9 mouse cellular contexts compared by ENCODE assay signal in genomic region chr13:30888480-30888879, GRCm38 (mm10). TPM values are rescaled to one million over a fixed set of nuclear protein-coding genes. Genes with fewer than 3 reads are reported as not detected.
DNase-seq lines count a peak whose midpoint lies in the region; ATAC-seq and TF ChIP-seq lines count a peak whose summit lies in the region.
"Had no signal": no experiment of that assay in that cellular context is flagged by ENCODE, and none has a peak within 500 bp of the region (broad histone marks: within the 10 kb centered on the region; RNA-seq: fewer than 3 reads in every experiment).

No protein-coding gene starts in this region.

- H3K9me3 ChIP-seq in intestine, embryonic 14.5 days (ENCODE audit: control insufficient read depth, low read length) = no peaks in the 10 kb centered on the region
- H3K9me3 ChIP-seq in intestine, embryonic 15.5 days = no peaks in the 10 kb centered on the region
- no peaks in the 10 kb centered on the region for H3K9me3 ChIP-seq in hindbrain, embryonic 16.5 days (ENCODE audit: control insufficient read depth, low read length)
- H3K9me3 ChIP-seq in stomach, postnatal 0 days (ENCODE audit: control insufficient read depth, low read length) = no peaks in the 10 kb centered on the region
- H3K9me3 ChIP-seq: embryonic facial prominence, embryonic 12.5 days had no signal

- TF ChIP-seq EP300 in stomach, postnatal 0 days (optimal IDR thresholded peaks at IDR 0.05) = no peak

- ATAC-seq in intestine, embryonic 14.5 days (replicated peaks; ENCODE audit: low FRiP score, low TSS enrichment, low read depth) = no peak
- ATAC-seq in intestine, embryonic 15.5 days = no peak
- ATAC-seq in hindbrain, embryonic 16.5 days = peak; percentile 72; the same call in 1 of the 2 replicates
- peak; percentile 70; the same call in 1 of the 2 replicates for ATAC-seq in monocyte, adult 5-6 weeks (replicated peaks; ENCODE audit: insufficient number of reproducible peaks, low FRiP score, low TSS enrichment, poor library complexity, severe bottlenecking)
- no peak for ATAC-seq in stomach, postnatal 0 days (ENCODE audit: low FRiP score, low TSS enrichment)

- no peaks in the 10 kb centered on the region for H3K27me3 ChIP-seq in intestine, embryonic 14.5 days (replicated peaks; ENCODE audit: control insufficient read depth, insufficient read depth, low read length)
- H3K27me3 ChIP-seq in intestine, embryonic 15.5 days (replicated peaks) = no peaks in the 10 kb centered on the region
- no peaks in the 10 kb centered on the region for H3K27me3 ChIP-seq in hindbrain, embryonic 16.5 days (replicated peaks; ENCODE audit: control insufficient read depth, insufficient read depth, low read length)
- no peaks in the 10 kb centered on the region for H3K27me3 ChIP-seq in stomach, postnatal 0 days (ENCODE audit: control insufficient read depth, insufficient read depth, low read length)
- H3K27me3 ChIP-seq: embryonic facial prominence, embryonic 12.5 days had no signal

- H3K4me3 ChIP-seq in intestine, embryonic 14.5 days (ENCODE audit: low read depth, low read length) = no peak overlapping the region
- no peak overlapping the region for H3K4me3 ChIP-seq in intestine, embryonic 15.5 days (replicated peaks)
- H3K4me3 ChIP-seq in hindbrain, embryonic 16.5 days (ENCODE audit: low read length) = no peak overlapping the region
- H3K4me3 ChIP-seq in stomach, postnatal 0 days (ENCODE audit: low read depth, low read length) = no peak overlapping the region
- H3K4me3 ChIP-seq: embryonic facial prominence, embryonic 12.5 days had no signal

- no peak overlapping the region for H3K27ac ChIP-seq in intestine, embryonic 14.5 days (ENCODE audit: low read depth)
- no peak overlapping the region for H3K27ac ChIP-seq in intestine, embryonic 15.5 days
- no peak overlapping the region for H3K27ac ChIP-seq in hindbrain, embryonic 16.5 days (ENCODE audit: low read depth, low read length)
- H3K27ac ChIP-seq in stomach, postnatal 0 days (replicated peaks) = no peak overlapping the region
- H3K27ac ChIP-seq: embryonic facial prominence, embryonic 12.5 days had no signal

- intact Hi-C loops in left cerebral cortex, postnatal 14 days (cut with DNase I) = loop anchor here (10.0 kb wide), 1 partner anchor 766 kb away; no protein-coding TSS in a partner anchor

- H3K4me2 ChIP-seq in intestine, embryonic 14.5 days (ENCODE audit: low read length) = no peak overlapping the region
- no peak overlapping the region for H3K4me2 ChIP-seq in intestine, embryonic 15.5 days (replicated peaks)
- H3K4me2 ChIP-seq in hindbrain, embryonic 16.5 days (ENCODE audit: low read length) = no peak overlapping the region
- H3K4me2 ChIP-seq in stomach, postnatal 0 days (replicated peaks; ENCODE audit: low read depth) = no peak overlapping the region
- H3K4me2 ChIP-seq: embryonic facial prominence, embryonic 12.5 days had no signal

- H3K4me1 ChIP-seq in intestine, embryonic 14.5 days (replicated peaks; ENCODE audit: control insufficient read depth, insufficient read depth, low read length) = no peaks in the 10 kb centered on the region
- no peaks in the 10 kb centered on the region for H3K4me1 ChIP-seq in intestine, embryonic 15.5 days (replicated peaks)
- no peaks in the 10 kb centered on the region for H3K4me1 ChIP-seq in hindbrain, embryonic 16.5 days (ENCODE audit: control insufficient read depth, insufficient read depth, low read depth, low read length)
- no peaks in the 10 kb centered on the region for H3K4me1 ChIP-seq in stomach, postnatal 0 days (replicated peaks; ENCODE audit: control insufficient read depth, insufficient read depth)
- H3K4me1 ChIP-seq: embryonic facial prominence, embryonic 12.5 days had no signal

- H3K36me3 ChIP-seq in intestine, embryonic 14.5 days (ENCODE audit: control insufficient read depth, insufficient read depth, low read length) = 0 out of 2 replicates have a peak, but pooled peaks cover 10% of the 10 kb centered on the region
- H3K36me3 ChIP-seq in intestine, embryonic 15.5 days = 0 out of 2 replicates have a peak, but pooled peaks cover 4% of the 10 kb centered on the region
- peaks cover 7% of the 10 kb centered on the region; the same call in 1 of the 2 replicates for H3K36me3 ChIP-seq in hindbrain, embryonic 16.5 days (ENCODE audit: control insufficient read depth, insufficient read depth, low read length)
- peaks cover 2% of the 10 kb centered on the region; the same call in 1 of the 2 replicates for H3K36me3 ChIP-seq in stomach, postnatal 0 days (ENCODE audit: control insufficient read depth, insufficient read depth, low read length)

- DNase-seq in intestine, embryonic 14.5 days (ENCODE audit: low spot score) = peak; percentile 80
- DNase-seq in c-Kit-negative CD71-positive TER-119-positive erythroid progenitor cells, embryonic 14.5 days (ENCODE audit: low read depth, low spot score) = peak; percentile 51
- DNase-seq in fibroblast of lung, adult 2 months (ENCODE audit: low read depth) = peak; percentile 26
- peak; percentile 69 to 77 for DNase-seq in left cerebral cortex, postnatal 14 days (ENCODE audit: low spot score in 2 of 2)
- peak; percentile 79 for DNase-seq in stomach, postnatal 0 days (ENCODE audit: low spot score)

- peak; percentile 94 for TF ChIP-seq CTCF in stomach, postnatal 0 days (IDR thresholded peaks at IDR 0.05; ENCODE audit: low read depth)

- 20% methylated on average over 3 of the region's 3 CpGs for WGBS in intestine, embryonic 14.5 days
- 16% methylated on average over 3 of the region's 3 CpGs for WGBS in intestine, embryonic 15.5 days
- WGBS in hindbrain, embryonic 16.5 days = 9% methylated on average over 3 of the region's 3 CpGs
- 18% methylated on average over 3 of the region's 3 CpGs for WGBS in stomach, postnatal 0 days

- H3K9ac ChIP-seq in intestine, embryonic 14.5 days (ENCODE audit: low read length) = no peak overlapping the region
- H3K9ac ChIP-seq in intestine, embryonic 15.5 days = no peak overlapping the region
- no peak overlapping the region for H3K9ac ChIP-seq in hindbrain, embryonic 16.5 days (ENCODE audit: low read depth, low read length)
- H3K9ac ChIP-seq in stomach, postnatal 0 days (ENCODE audit: low read length) = no peak overlapping the region
- H3K9ac ChIP-seq: embryonic facial prominence, embryonic 12.5 days had no signal

RNA-seq across cellular contexts. Expression of gene Hus1b, which starts 59.1 kb away (rescaled TPM):
- 0.15 TPM in 1 of 2 replicates, not detected in the other for polyA plus RNA-seq in intestine, embryonic 14.5 days (2014; fragmentation: Nextera tagmentation; extraction: Ambion mirVana)
- not detected in 2 replicates for polyA plus RNA-seq in intestine, embryonic 15.5 days (2015; fragmentation: Nextera tagmentation; extraction: Ambion mirVana)
- not detected in 2 replicates for polyA plus RNA-seq in hindbrain, embryonic 16.5 days (2015; fragmentation: Nextera tagmentation; extraction: Ambion mirVana)
- under 1 TPM; 0.47 to 0.59 TPM for total RNA-seq in left cerebral cortex, postnatal 14 days (2021)
- total RNA-seq in monocyte, adult 5-6 weeks (2017) = 3.5 to 7.2 TPM (median 4.6 TPM) in 3 replicates
- not detected in 2 replicates for polyA plus RNA-seq in stomach, postnatal 0 days (2015; fragmentation: Nextera tagmentation; extraction: Ambion mirVana)

Comparison
In these comparisons a context has a peak if more than half of its experiments do, and no peak if none do; other contexts are left out.
1. ATAC-seq: peak in hindbrain, embryonic 16.5 days (single experiment) and monocyte, adult 5-6 weeks (single experiment); none in intestine, embryonic 14.5 days (single experiment), intestine, embryonic 15.5 days (single experiment) and stomach, postnatal 0 days (single experiment).
2. DNase-seq: peak in every context shown above with its lines; median percentile 80 in intestine, embryonic 14.5 days; 79 in stomach, postnatal 0 days; 73 in left cerebral cortex, postnatal 14 days; 51 in c-Kit-negative CD71-positive TER-119-positive erythroid progenitor cells, embryonic 14.5 days; 26 in fibroblast of lung, adult 2 months.